Mouse (Mus musculus) splenic B cell, adult 2 months (primary cell): ENCODE data around the gene Zfp955a.
"Not testable (repeated sequence)": the region's sequence is repeated elsewhere in the genome, so short reads cannot be mapped to it uniquely, and the experiment has no call there.

Experiments used
- DNase-seq: peaks from one replicate; pipeline ENCODE4 v3.0.0-alpha.2; 2011; ENCODE audit warnings: low read depth, low spot score
- H3K27me3 ChIP-seq: 2 replicates; pipeline ENCODE4 v1.6.1; 2012; ENCODE audit warnings: mild to moderate bottlenecking, low read length, moderate library complexity, mixed read lengths; ENCODE audit not compliant: control insufficient read depth, poor library complexity, insufficient read depth, severe bottlenecking
- H3K36me3 ChIP-seq: 2 replicates; pipeline ENCODE4 v1.6.1; 2012; ENCODE audit warnings: mild to moderate bottlenecking, low read length, moderate library complexity, mixed read lengths; ENCODE audit not compliant: control insufficient read depth, poor library complexity, insufficient read depth, severe bottlenecking

Zfp955a gene

DNA sequence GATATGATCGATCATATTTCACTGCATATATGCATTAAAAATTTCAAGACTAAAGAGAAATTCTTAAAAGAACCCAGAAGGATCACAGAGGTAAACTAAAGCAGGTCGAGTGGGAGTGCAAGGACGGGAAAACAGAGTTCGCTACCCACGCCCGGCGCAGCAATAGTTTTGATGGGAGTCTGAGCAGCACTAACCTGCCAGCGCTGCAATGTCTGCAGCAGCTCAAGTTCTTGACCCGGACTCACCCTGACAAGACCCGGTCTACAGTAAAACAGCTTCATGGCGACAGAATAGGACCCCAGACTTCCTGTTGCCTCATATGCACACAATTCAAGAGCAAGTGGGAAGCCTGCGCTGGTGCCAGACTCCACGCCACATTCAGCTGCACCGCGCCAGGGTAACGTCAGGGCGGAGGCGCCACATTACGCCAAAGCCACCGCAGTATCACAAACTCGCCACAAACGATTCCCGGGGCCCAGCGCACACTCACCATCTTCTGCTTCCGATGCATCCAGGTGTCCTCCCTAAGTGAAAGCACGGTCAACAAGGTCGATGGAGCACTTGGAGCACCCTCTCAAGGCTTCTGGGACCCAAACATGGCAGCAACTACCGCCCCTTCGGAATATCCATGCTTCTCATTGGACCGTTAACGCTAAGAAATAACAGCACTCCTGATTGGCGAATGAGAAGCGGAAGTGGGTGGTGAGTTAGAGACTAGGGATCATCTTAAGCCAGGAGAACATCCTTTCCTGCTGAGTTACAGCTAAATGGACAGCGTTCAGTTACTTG is at the start of gene Zfp955a:
Gene Zfp955a (minus strand): TSS at position 616 of the 789 bp plus-strand sequence.
- H3K36me3 ChIP-seq, H3K27me3 ChIP-seq, DNase-seq: not testable (repeated sequence)

DNA sequence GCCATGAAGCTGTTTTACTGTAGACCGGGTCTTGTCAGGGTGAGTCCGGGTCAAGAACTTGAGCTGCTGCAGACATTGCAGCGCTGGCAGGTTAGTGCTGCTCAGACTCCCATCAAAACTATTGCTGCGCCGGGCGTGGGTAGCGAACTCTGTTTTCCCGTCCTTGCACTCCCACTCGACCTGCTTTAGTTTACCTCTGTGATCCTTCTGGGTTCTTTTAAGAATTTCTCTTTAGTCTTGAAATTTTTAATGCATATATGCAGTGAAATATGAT is 34.9 kb upstream of the Zfp955a start:
- not testable (repeated sequence) for H3K36me3 ChIP-seq, DNase-seq

DNA sequence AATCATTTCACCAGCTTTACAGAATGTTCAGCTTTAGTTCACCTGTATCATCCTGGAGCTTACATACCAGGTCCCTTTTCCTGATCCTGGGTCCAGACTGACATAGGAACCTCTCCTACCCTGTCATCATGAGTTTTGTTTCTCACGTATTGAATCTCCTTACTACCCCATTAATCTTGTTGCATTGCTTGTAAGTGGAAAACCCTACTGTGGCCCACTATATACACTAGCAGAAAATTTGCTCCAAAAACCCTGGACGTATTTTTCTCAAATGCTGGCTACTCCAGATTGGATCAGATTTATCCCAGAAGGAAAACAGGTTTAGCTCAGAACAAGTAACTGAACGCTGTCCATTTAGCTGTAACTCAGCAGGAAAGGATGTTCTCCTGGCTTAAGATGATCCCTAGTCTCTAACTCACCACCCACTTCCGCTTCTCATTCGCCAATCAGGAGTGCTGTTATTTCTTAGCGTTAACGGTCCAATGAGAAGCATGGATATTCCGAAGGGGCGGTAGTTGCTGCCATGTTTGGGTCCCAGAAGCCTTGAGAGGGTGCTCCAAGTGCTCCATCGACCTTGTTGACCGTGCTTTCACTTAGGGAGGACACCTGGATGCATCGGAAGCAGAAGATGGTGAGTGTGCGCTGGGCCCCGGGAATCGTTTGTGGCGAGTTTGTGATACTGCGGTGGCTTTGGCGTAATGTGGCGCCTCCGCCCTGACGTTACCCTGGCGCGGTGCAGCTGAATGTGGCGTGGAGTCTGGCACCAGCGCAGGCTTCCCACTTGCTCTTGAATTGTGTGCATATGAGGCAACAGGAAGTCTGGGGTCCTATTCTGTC is 34.3 kb upstream of the Zfp955a start, which contains the start of gene Zfp955b:
Gene Zfp955b (plus strand): TSS at position 506 of the 837 bp plus-strand sequence.
- H3K27me3 ChIP-seq, DNase-seq, H3K36me3 ChIP-seq: not testable (repeated sequence)

More for the DNA sequence above, 34.9 kb upstream of the Zfp955a start:
- not testable (repeated sequence) for H3K27me3 ChIP-seq

DNA sequence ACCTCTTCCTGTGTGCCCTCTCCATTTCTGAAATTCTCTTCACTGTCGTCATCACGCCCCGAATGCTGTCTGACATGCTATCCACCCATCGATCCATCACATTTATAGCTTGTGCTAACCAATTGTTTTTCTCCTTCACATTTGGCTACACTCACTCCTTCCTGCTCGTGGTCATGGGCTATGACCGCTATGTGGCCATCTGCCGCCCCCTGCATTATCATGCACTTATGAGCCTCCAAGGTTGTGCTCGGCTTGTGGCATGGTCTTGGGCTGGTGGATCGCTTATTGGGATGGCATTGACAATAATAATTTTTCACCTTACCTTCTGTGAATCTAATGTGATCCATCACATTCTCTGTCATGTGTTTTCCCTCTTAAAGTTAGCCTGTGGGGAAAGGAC is 14.0 kb upstream of the Zfp955a start:
- DNase-seq = no peak
- Histone ChIP-seq H3K36me3 (no peaks in the 10 kb centered on the region), H3K27me3 (no peaks in the 10 kb centered on the region)

DNA sequence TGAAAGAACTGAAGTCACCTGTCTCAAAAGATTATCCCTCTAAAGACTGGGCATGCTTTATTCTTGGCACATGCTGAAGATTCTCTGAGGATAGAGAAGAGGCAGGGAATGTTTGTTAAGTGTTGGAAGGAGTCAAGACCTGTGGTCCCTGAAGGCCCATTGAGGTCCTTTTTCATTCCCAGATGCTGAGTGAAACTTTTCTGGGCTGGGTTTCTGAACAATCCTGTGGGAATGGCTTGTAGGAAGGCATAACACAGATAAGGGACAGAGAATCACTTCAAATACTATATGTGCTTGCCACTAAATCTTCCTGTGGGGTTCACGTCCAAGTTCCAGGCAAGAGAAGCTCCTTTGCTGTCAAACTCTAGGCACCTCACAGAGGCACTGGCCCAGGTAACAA is 9.4 kb upstream of the Zfp955a start, which contains the start of gene Olfr63:
Gene Olfr63 (plus strand): TSS at position 301 of the 400 bp plus-strand sequence.
- no peaks in the 10 kb centered on the region for H3K27me3 ChIP-seq
- DNase-seq = no peak
- no peaks in the 10 kb centered on the region for H3K36me3 ChIP-seq

DNA sequence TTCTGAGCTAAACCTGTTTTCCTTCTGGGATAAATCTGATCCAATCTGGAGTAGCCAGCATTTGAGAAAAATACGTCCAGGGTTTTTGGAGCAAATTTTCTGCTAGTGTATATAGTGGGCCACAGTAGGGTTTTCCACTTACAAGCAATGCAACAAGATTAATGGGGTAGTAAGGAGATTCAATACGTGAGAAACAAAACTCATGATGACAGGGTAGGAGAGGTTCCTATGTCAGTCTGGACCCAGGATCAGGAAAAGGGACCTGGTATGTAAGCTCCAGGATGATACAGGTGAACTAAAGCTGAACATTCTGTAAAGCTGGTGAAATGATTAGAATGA is 343 bp upstream of the Zfp955a start:
- not testable (repeated sequence) for H3K27me3 ChIP-seq, H3K36me3 ChIP-seq, DNase-seq

DNA sequence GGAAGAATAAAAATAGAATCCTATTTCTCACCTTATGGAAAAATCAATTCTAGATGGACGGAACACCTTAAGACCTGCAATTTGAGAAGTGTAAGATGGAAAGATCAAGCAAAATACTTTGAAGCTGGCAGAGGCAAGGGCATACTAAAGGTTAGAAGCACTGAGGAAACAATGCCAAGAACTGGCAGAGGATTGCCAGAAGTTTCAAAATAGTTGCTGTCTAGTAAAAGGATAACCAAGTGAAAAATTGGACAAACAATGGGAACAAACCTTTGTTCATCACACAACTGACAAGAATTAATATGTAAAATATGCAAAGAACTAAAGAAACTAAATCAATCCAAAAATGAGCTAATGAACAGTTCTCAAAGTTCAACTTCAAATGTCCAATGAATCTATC is 18.3 kb downstream of the Zfp955a start:
- DNase-seq, H3K36me3 ChIP-seq, H3K27me3 ChIP-seq: not testable (repeated sequence)

DNA sequence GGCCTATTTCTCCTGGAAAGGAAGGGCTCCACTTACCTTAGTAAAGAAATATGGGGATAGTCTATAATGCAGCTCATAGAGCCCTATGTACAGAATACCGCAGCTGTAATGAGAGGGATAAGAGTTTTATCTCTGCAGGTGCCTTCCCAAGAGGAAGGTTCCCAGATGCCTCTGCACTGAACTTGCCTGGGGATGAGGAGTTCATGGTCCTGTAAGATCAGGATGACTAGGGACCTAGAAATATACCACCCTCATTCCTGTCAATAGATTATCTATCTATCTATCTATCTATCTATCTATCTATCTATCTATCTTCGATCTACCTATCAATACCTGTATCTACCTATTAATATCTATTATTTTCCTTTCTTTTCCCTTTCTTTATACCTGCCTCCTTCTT is 33.4 kb downstream of the Zfp955a start, which contains the start of gene Olfr1564:
Gene Olfr1564 (minus strand): TSS at position 101 of the 400 bp plus-strand sequence.
- no peak for DNase-seq

DNA sequence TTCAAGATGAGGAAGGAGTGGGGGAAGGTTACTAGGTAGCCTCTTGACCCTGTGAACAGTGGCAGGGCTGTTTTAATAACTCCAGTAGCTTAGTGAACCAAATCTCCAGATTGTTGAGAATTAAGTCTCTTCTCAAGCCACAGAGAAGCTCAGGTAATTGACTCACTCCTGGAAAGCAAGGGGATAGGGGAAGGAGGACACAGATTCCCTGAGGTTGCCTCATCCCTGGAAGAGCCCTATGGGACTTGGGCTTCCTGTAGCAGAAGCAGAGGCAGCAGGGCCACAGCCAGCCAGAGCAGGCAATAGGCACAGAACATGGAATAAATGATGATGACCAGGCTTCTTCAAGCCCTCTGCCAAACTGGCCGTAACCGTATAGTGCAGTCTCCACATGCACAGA is 63.9 kb downstream of the Zfp955a start, which contains the start of gene Olfr239:
Gene Olfr239 (plus strand): TSS at position 301 of the 400 bp plus-strand sequence.
- H3K36me3 ChIP-seq, DNase-seq, H3K27me3 ChIP-seq: not testable (repeated sequence)

More for the DNA sequence above, 33.4 kb downstream of the Zfp955a start, which contains the start of gene Olfr1564:
- no peaks in the 10 kb centered on the region for H3K36me3 ChIP-seq
- H3K27me3 ChIP-seq = no peaks in the 10 kb centered on the region; the same call in 1 of the 2 replicates
